ENCODE assay signal across 8 mouse cellular contexts in the genomic region with DNA sequence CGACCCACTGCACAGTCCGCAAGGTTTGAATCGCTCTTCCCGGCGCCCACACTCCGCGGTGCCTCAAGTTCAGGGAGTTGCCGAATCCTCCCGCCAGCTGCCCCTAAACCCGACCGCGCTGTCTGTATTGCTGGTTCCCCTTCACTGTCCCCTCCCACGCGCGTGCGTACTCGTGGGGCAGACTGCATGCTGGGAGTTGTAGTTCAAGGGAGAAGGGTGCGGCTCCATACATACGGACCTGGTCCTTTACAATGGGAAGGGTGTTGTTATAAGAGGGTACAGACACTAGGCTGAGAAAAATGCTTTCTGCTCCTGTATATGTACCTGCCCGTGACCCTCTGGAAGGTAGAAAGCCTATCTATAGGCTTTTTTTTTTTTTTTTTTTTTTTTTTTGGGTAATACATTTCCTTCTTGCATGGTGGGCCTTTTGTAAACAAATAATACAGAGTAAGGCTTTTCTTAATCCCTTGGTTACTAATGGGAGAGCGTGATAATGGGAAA. TPM values are rescaled to one million over a fixed set of nuclear protein-coding genes. Genes with fewer than 3 reads are reported as not detected.
DNase-seq lines count a peak whose midpoint lies in the region; ATAC-seq and TF ChIP-seq lines count a peak whose summit lies in the region.

Gene Tmod3, minus strand, starts transcription at position 146 of the 501 bp plus-strand sequence.

- H3K9me3 ChIP-seq in heart, embryonic 14.5 days (ENCODE audit: control insufficient read depth, low read length): no peaks in the 10 kb centered on the region
- no peaks in the 10 kb centered on the region for H3K9me3 ChIP-seq in liver, embryonic 14.5 days (ENCODE audit: control insufficient read depth, low read length)
- H3K9me3 ChIP-seq in neural tube, embryonic 11.5 days (ENCODE audit: control insufficient read depth, low read length): no peaks in the 10 kb centered on the region
- no peaks in the 10 kb centered on the region for H3K9me3 ChIP-seq in stomach, postnatal 0 days (ENCODE audit: control insufficient read depth, low read length)

- peak within 1 kb of the TSS; percentile 64 to 85 for H3K4me3 ChIP-seq in heart, embryonic 14.5 days (ENCODE audit: control insufficient read depth in 1 of 2, insufficient read depth in 1 of 2, low read depth in 1 of 2, low read length in 2 of 2)
- H3K4me3 ChIP-seq in liver, embryonic 14.5 days (ENCODE audit: insufficient read depth in 1 of 2, low read depth in 2 of 2, low read length in 2 of 2): peak within 1 kb of the TSS; percentile 77 to 91
- peak within 1 kb of the TSS; percentile 84 for H3K4me3 ChIP-seq in neural tube, embryonic 11.5 days (ENCODE audit: low read depth, low read length)
- H3K4me3 ChIP-seq in stomach, postnatal 0 days (ENCODE audit: low read depth, low read length): peak within 1 kb of the TSS; percentile 86

- peaks cover 2 to 11% of the 10 kb centered on the region in 2 experiments; a peak in 3 of 4 replicates for H3K4me1 ChIP-seq in heart, embryonic 14.5 days (ENCODE audit: control insufficient read depth in 2 of 2, insufficient read depth in 2 of 2, low read length in 2 of 2)
- peaks cover 11 to 23% of the 10 kb centered on the region in 2 experiments for H3K4me1 ChIP-seq in liver, embryonic 14.5 days (replicated peaks; ENCODE audit: control insufficient read depth in 2 of 2, insufficient read depth in 2 of 2, low read length in 1 of 2)
- peaks cover 5% of the 10 kb centered on the region; the same call in 1 of the 2 replicates for H3K4me1 ChIP-seq in neural tube, embryonic 11.5 days (ENCODE audit: control insufficient read depth, insufficient read depth, low read length)
- H3K4me1 ChIP-seq in stomach, postnatal 0 days (replicated peaks; ENCODE audit: control insufficient read depth, insufficient read depth): peaks cover 3% of the 10 kb centered on the region; the same call in 1 of the 2 replicates

- peak; percentile 90 for ATAC-seq in CD4-positive, CD25-positive, alpha-beta regulatory T cell, adult 4 months
- ATAC-seq in heart, embryonic 14.5 days (ENCODE audit: insufficient number of reproducible peaks, insufficient read depth, low FRiP score, low read depth): peak; percentile 92
- peak; percentile 92 for ATAC-seq in liver, embryonic 14.5 days (ENCODE audit: insufficient read depth)
- peak; percentile 98 for ATAC-seq in neural tube, embryonic 11.5 days (ENCODE audit: insufficient read depth, low FRiP score, low TSS enrichment)
- peak; percentile 96 for ATAC-seq in stomach, postnatal 0 days (ENCODE audit: low FRiP score, low TSS enrichment)

- H3K27ac ChIP-seq in heart, embryonic 14.5 days (replicated peaks in 1 of 2; ENCODE audit: control insufficient read depth in 1 of 2, insufficient read depth in 1 of 2, low read depth in 2 of 2, low read length in 2 of 2): peak within 1 kb of the TSS; percentile 89
- H3K27ac ChIP-seq in liver, embryonic 14.5 days: peak within 1 kb of the TSS; percentile 81
- peak within 1 kb of the TSS; percentile 73 for H3K27ac ChIP-seq in neural tube, embryonic 11.5 days (ENCODE audit: low read depth, low read length)
- H3K27ac ChIP-seq in stomach, postnatal 0 days (replicated peaks): peak within 1 kb of the TSS; percentile 97

- WGBS in heart, embryonic 14.5 days: 2% methylated on average over 21 of the region's 21 CpGs
- 2% methylated on average over 21 of the region's 21 CpGs for WGBS in liver, embryonic 14.5 days (ENCODE audit: insufficient replicate concordance)
- WGBS in neural tube, embryonic 11.5 days: 3% methylated on average over 21 of the region's 21 CpGs
- 1% methylated on average over 21 of the region's 21 CpGs for WGBS in stomach, postnatal 0 days

- H3K4me2 ChIP-seq in heart, embryonic 14.5 days (ENCODE audit: low read length): peak within 1 kb of the TSS; percentile 75
- H3K4me2 ChIP-seq in liver, embryonic 14.5 days (ENCODE audit: low read depth): peak within 1 kb of the TSS; percentile 89
- H3K4me2 ChIP-seq in neural tube, embryonic 11.5 days (ENCODE audit: low read depth): peak within 1 kb of the TSS; percentile 81
- peak within 1 kb of the TSS; percentile 67 for H3K4me2 ChIP-seq in stomach, postnatal 0 days (replicated peaks; ENCODE audit: low read depth)

- TF ChIP-seq EP300 in liver, embryonic 14.5 days (IDR thresholded peaks at IDR 0.05; ENCODE audit: low read depth): no peak
- no peak for TF ChIP-seq EP300 in stomach, postnatal 0 days (optimal IDR thresholded peaks at IDR 0.05)

- no peaks in the 10 kb centered on the region for H3K36me3 ChIP-seq in heart, embryonic 14.5 days (ENCODE audit: control insufficient read depth, insufficient read depth, low read length)
- no peaks in the 10 kb centered on the region for H3K36me3 ChIP-seq in liver, embryonic 14.5 days (replicated peaks; ENCODE audit: control insufficient read depth, insufficient read depth, low read depth)
- no peaks in the 10 kb centered on the region for H3K36me3 ChIP-seq in neural tube, embryonic 11.5 days (ENCODE audit: control insufficient read depth, insufficient read depth, low read length)
- H3K36me3 ChIP-seq in stomach, postnatal 0 days (ENCODE audit: control insufficient read depth, insufficient read depth, low read length): no peaks in the 10 kb centered on the region

- no peaks in the 10 kb centered on the region for H3K27me3 ChIP-seq in heart, embryonic 14.5 days (ENCODE audit: control insufficient read depth, insufficient read depth, low read length)
- H3K27me3 ChIP-seq in liver, embryonic 14.5 days (ENCODE audit: control insufficient read depth, insufficient read depth, low read length): no peaks in the 10 kb centered on the region
- no peaks in the 10 kb centered on the region for H3K27me3 ChIP-seq in neural tube, embryonic 11.5 days (ENCODE audit: control insufficient read depth, insufficient read depth, low read length)
- H3K27me3 ChIP-seq in stomach, postnatal 0 days (ENCODE audit: control insufficient read depth, insufficient read depth, low read length): no peaks in the 10 kb centered on the region

- DNase-seq in c-Kit-negative CD71-positive TER-119-positive erythroid progenitor cells, embryonic 14.5 days (ENCODE audit: low read depth, low spot score): peak; percentile 87
- peak; percentile 76 for DNase-seq in fibroblast of lung, adult 2 months (ENCODE audit: low read depth)
- DNase-seq in kidney, postnatal 25 days: peak; percentile 95 to 96
- DNase-seq in liver, embryonic 14.5 days (ENCODE audit: low read depth in 3 of 3, low spot score in 3 of 3): peak; percentile 84 to 88 (median 88)
- peak; percentile 95 for DNase-seq in neural tube, embryonic 11.5 days (ENCODE audit: low spot score)
- DNase-seq in stomach, postnatal 0 days (ENCODE audit: low spot score): peak; percentile 95

- no peak for TF ChIP-seq CTCF in liver, embryonic 14.5 days (IDR thresholded peaks at IDR 0.05; ENCODE audit: low read depth)
- no peak; the same call in 1 of the 2 replicates for TF ChIP-seq CTCF in stomach, postnatal 0 days (IDR thresholded peaks at IDR 0.05; ENCODE audit: low read depth)

- peak within 1 kb of the TSS; percentile 86 for H3K9ac ChIP-seq in heart, embryonic 14.5 days (ENCODE audit: low read length)
- H3K9ac ChIP-seq in liver, embryonic 14.5 days (replicated peaks): peak within 1 kb of the TSS; percentile 83
- peak within 1 kb of the TSS; percentile 82 for H3K9ac ChIP-seq in neural tube, embryonic 11.5 days (ENCODE audit: low read length)
- peak within 1 kb of the TSS; percentile 90 for H3K9ac ChIP-seq in stomach, postnatal 0 days (ENCODE audit: low read length)

RNA-seq across cellular contexts. Expression of gene Tmod3, which starts in this region (rescaled TPM):
- polyA plus RNA-seq in CD4-positive, CD25-positive, alpha-beta regulatory T cell, adult 4 months (2017; shearing (Covaris generic)): 100 to 1,000 TPM; 147 to 187 TPM
- 75.0 and 81.6 TPM in 2 replicates for polyA plus RNA-seq in heart, embryonic 14.5 days (2014; fragmentation: Nextera tagmentation; extraction: Ambion mirVana)
- 6.7 and 9.1 TPM in 2 replicates for polyA plus RNA-seq in liver, embryonic 14.5 days (2012; rRNA removed)
- 23.5 and 23.8 TPM in 2 replicates for polyA plus RNA-seq in liver, embryonic 14.5 days (2014; fragmentation: Nextera tagmentation; extraction: Ambion mirVana)
- 113 and 117 TPM in 2 replicates for polyA plus RNA-seq in neural tube, embryonic 11.5 days (2014; fragmentation: Nextera tagmentation; extraction: Ambion mirVana)
- polyA plus RNA-seq in stomach, postnatal 0 days (2015; fragmentation: Nextera tagmentation; extraction: Ambion mirVana): 109 and 111 TPM in 2 replicates

Comparison
In these comparisons a context has a peak if more than half of its experiments do, and no peak if none do; other contexts are left out.
1. Peak in every context shown above with its lines: DNase-seq, ATAC-seq, H3K4me3 ChIP-seq and H3K27ac ChIP-seq.